Mouse (Mus musculus) midbrain, postnatal 0 days (tissue): ENCODE results near the gene Ccp110. TPM values are rescaled to one million over a fixed set of nuclear protein-coding genes. Genes with fewer than 3 reads are reported as not detected.

Experiments
- ATAC-seq: fragments of 200-750 bp; cut with Nextera tagmentation; 2 replicates; pipeline ENCODE4 v1.8.0; 2017; ENCODE audit warnings: moderate number of reproducible peaks, mild to moderate bottlenecking, moderate TSS enrichment, moderate library complexity; ENCODE audit not compliant: low FRiP score
- DNase-seq: peaks from one replicate; pipeline ENCODE4 v3.0.0-alpha.2; 2015; ENCODE audit warnings: low spot score
- H3K27ac ChIP-seq: fragments of 300-500 bp; sonication (generic); 2 replicates; pipeline ENCODE4 v1.5.1; 2014; ENCODE audit warnings: low read depth, mild to moderate bottlenecking, low read length, mixed read lengths
- H3K27me3 ChIP-seq: fragments of 300-500 bp; sonication (generic); 2 replicates; pipeline ENCODE4 v1.6.1; 2014; ENCODE audit warnings: low read length, control low read depth, mixed read lengths; ENCODE audit not compliant: insufficient read depth
- H3K36me3 ChIP-seq: fragments of 300-500 bp; sonication (generic); 2 replicates; pipeline ENCODE4 v1.6.1; 2014; ENCODE audit warnings: low read length, control low read depth, mixed read lengths; ENCODE audit not compliant: insufficient read depth
- H3K4me1 ChIP-seq: fragments of 300-500 bp; sonication (generic); 2 replicates; pipeline ENCODE4 v1.6.1; 2014; ENCODE audit warnings: mild to moderate bottlenecking, control low read depth, antibody characterized with exemption, low read length, mixed read lengths; ENCODE audit not compliant: insufficient read depth
- H3K4me2 ChIP-seq: fragments of 300-500 bp; sonication (generic); 2 replicates; pipeline ENCODE4 v1.6.1; 2014; ENCODE audit warnings: low read depth, mild to moderate bottlenecking, low read length, mixed read lengths; ENCODE audit not compliant: poor library complexity, severe bottlenecking
- H3K4me3 ChIP-seq: fragments of 300-500 bp; sonication (generic); 2 replicates; pipeline ENCODE4 v1.5.1; 2014; ENCODE audit warnings: low read depth, mild to moderate bottlenecking, low read length, moderate library complexity
- H3K9ac ChIP-seq: fragments of 300-500 bp; sonication (generic); replicated peaks from 2 replicates; pipeline ENCODE4 v1.6.1; 2014; ENCODE audit warnings: mild to moderate bottlenecking, low read length, moderate library complexity, mixed read lengths; ENCODE audit not compliant: poor library complexity, severe bottlenecking
- H3K9me3 ChIP-seq: fragments of 300-500 bp; sonication (generic); 2 replicates; pipeline ENCODE4 v1.6.1; 2016; ENCODE audit warnings: low read length, control low read depth
- CTCF ChIP-seq: IDR thresholded peaks from 2 replicates; pipeline ENCODE4 v1.5.1; 2016; ENCODE audit warnings: antibody characterized with exemption, mild to moderate bottlenecking
- whole genome bisulfite sequencing: fragments of 180-500 bp; shearing (Covaris S2); extraction: QIAGEN DNeasy Blood & Tissue Kit; methylation state at CpG from one replicate; pipeline ENCODE4 v1.1.7; 2014; 5-methylcytosine and 5-hydroxymethylcytosine counted together
- polyA plus RNA-seq: library from polyadenylated mRNA; unstranded; fragments of >200 nt; fragmentation: Nextera tagmentation; extraction: Ambion mirVana; gene quantifications from 2 replicates; pipeline ENCODE4 v1.2.1, GENCODE M21; 2015
- total RNA-seq: library from RNA; depleted of rRNA; stranded (reverse); fragments of >200 nt; gene quantifications from 2 replicates; pipeline ENCODE4 v1.2.3, GENCODE M21; 2014

The Ccp110 gene
- total and polyA plus RNA-seq, 2 experiments from 2014 or later = 17.4 to 24.2 TPM

DNA sequence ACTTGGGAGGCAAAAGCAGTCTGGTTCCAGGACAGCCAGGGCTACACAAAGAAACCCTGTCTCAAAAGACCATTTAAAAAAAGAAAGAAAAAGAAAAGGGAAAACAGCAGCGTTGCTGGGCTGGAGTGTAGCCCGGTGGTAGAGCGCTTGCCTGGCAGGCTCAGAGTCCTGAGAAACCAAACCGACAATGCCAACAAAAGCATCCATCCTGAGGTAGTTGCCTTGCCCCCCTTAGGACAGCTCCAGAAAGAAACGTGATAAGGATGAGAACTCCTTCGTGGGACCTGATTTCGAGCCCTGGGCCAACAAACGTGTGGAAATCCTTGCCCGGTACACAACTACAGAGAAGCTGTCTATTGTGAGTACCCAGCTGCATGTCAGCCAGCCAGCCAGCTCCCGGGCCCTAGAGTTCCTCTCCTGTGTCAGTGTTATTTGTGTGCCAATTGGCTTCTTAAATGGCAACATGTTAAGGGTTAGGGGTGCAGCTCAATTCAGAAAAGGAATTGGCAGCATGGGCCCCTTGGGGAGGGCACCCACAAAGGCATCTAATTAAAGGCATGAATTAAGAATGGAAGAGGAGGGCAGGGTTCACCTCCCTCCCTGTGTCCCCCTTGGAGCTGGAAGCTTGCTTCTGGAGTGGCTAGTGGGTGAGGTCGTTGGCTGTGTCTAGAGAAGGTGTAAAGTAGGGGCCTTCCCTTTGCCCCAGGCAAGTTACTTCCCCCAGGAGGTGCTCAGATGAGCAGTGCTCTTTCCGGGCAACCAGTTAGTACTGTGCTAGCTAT is 35.7 kb downstream of the Ccp110 start:
- no peak overlapping the region for H3K4me3 ChIP-seq
- no peak overlapping the region for H3K9ac ChIP-seq
- H3K27ac ChIP-seq = no peak overlapping the region
- no peak overlapping the region for H3K4me2 ChIP-seq
- peaks cover 65% of the 10 kb centered on the region for H3K36me3 ChIP-seq
- no peak for TF ChIP-seq CTCF
- no peaks in the 10 kb centered on the region for H3K4me1 ChIP-seq
- peak; percentile 75 for DNase-seq
- no peaks in the 10 kb centered on the region for H3K27me3 ChIP-seq
- no peaks in the 10 kb centered on the region for H3K9me3 ChIP-seq
- ATAC-seq = peak; percentile 74
- 80% methylated on average over 12 of the region's 12 CpGs for WGBS

DNA sequence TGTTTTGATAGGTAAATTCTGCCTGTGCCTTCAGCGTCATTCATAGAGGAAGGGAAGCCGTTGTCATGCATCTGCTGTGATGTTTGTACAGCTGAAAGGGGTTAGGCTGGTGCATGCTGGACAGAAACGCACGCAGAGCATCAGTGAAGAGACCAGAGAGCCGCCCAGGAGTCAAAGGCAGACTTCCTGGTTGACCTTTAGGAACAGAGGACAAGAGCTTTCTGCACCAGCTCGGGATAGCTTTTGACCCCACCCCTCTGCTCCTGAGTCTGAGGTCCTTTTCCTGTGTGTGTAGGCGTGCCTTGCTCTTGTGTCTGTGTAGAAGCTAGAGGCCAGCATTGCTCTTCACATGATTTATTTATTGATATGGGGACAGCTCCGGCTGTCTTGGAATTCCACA is 37.4 kb downstream of the Ccp110 start:
- no peak overlapping the region for H3K9ac ChIP-seq
- H3K27ac ChIP-seq = no peak overlapping the region
- H3K27me3 ChIP-seq = no peaks in the 10 kb centered on the region
- H3K4me1 ChIP-seq = no peaks in the 10 kb centered on the region
- no peak overlapping the region for H3K4me3 ChIP-seq
- H3K36me3 ChIP-seq = peaks cover 71% of the 10 kb centered on the region
- WGBS = 85% methylated on average over 8 of the region's 8 CpGs
- H3K9me3 ChIP-seq = no peaks in the 10 kb centered on the region
- H3K4me2 ChIP-seq = no peak overlapping the region
- no peak for ATAC-seq
- DNase-seq = no peak
- TF ChIP-seq CTCF = no peak

DNA sequence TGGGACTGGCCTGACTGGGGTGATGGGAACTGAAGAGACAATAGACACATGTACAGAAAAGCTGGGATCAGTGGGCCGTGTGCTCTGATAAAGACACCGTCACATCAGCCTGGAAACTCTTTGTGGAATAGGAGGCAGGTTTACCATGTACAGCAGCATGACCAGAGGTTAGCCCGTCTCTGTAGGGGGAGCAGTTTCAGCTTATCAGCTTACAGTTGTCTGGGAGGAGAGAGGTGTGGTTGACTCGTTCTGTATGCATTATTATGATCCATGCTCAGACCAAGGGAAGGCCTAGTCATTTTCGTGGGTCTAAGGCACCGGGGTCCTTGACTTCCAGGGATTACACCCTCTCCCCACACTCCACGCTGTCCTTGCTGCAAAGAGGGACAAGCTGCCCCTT is 39.3 kb downstream of the Ccp110 start:
- Histone ChIP-seq H3K4me1 (no peaks in the 10 kb centered on the region), H3K27ac (no peak overlapping the region), H3K4me2 (no peak overlapping the region), H3K4me3 (no peak overlapping the region), H3K36me3 (peaks cover 69% of the 10 kb centered on the region), H3K27me3 (no peaks in the 10 kb centered on the region), H3K9ac (no peak overlapping the region), H3K9me3 (no peaks in the 10 kb centered on the region)
- DNase-seq = no peak
- ATAC-seq = no peak
- 91% methylated on average over 7 of the region's 7 CpGs for WGBS
- TF ChIP-seq CTCF = no peak

DNA sequence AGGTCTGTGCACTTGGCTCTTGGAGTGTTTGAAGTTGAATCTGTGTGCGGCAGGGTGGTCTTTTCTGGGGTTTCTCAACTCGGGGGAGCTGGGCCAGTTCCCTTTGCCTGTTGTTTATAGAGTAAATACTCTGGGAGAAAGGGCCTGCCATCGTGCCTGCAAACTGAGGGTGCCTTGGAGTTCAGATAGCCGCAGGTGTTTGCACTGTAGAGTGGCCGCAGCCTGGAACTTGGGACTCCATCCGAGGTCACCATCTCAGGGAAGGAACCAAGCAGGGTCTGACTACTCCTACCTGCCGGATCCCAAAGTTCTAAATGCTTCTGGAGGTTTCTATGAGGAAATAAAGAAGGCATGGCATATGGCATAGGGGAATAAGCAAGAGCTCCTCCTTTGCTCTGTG is 43.4 kb downstream of the Ccp110 start:
- ATAC-seq (no peak), DNase-seq (no peak)
- H3K4me1 ChIP-seq = no peaks in the 10 kb centered on the region
- H3K4me3 ChIP-seq = no peak overlapping the region
- no peak overlapping the region for H3K27ac ChIP-seq
- H3K4me2 ChIP-seq = no peak overlapping the region
- TF ChIP-seq CTCF = no peak
- no peaks in the 10 kb centered on the region for H3K9me3 ChIP-seq
- H3K27me3 ChIP-seq = no peaks in the 10 kb centered on the region
- no peak overlapping the region for H3K9ac ChIP-seq
- peaks cover 60% of the 10 kb centered on the region for H3K36me3 ChIP-seq
- WGBS = 84% methylated on average over 7 of the region's 7 CpGs

DNA sequence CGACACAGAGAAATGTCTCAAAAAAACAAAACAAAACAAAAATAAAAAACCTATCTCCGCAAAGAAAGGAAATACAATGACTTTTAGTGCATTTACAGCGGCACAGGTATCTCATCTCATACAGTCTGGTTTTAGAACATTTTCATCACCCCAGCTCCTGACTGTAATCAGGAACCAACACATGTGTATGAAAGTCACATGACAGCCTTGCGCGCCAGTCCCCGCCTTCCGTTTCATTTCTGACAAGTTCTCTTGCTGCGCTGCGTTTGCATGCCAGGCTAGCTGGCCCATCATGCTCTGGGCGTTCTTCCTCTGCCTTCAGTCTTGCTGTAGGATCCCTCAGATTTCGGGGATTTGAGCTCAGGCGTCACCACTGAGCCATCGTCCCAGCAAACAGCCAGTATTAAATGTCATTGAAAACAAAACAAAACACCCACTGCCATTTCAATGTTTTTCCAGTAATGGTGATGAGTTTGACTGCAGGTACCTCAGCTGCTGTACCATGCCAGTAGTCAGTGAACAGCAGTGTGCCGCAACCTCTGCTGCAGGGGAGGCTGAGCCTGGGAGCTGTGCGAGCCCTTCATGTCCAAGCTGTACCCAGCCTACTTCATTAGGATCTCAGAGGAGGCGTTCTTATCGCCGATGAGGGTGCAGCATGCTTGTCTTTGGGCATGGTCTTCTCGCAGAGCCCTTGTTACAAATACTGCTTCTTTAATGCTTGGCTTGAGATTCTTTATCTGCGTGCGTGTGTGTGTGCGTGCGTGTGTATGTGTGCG is 44.3 kb downstream of the Ccp110 start:
- TF ChIP-seq CTCF = no peak
- peaks cover 60% of the 10 kb centered on the region for H3K36me3 ChIP-seq
- no peak for ATAC-seq
- 96% methylated on average over 24 of the region's 24 CpGs for WGBS
- DNase-seq = no peak
- H3K9ac ChIP-seq = no peak overlapping the region
- H3K4me3 ChIP-seq = no peak overlapping the region
- no peaks in the 10 kb centered on the region for H3K4me1 ChIP-seq
- no peaks in the 10 kb centered on the region for H3K27me3 ChIP-seq
- no peak overlapping the region for H3K27ac ChIP-seq
- H3K9me3 ChIP-seq = no peaks in the 10 kb centered on the region
- H3K4me2 ChIP-seq = no peak overlapping the region

DNA sequence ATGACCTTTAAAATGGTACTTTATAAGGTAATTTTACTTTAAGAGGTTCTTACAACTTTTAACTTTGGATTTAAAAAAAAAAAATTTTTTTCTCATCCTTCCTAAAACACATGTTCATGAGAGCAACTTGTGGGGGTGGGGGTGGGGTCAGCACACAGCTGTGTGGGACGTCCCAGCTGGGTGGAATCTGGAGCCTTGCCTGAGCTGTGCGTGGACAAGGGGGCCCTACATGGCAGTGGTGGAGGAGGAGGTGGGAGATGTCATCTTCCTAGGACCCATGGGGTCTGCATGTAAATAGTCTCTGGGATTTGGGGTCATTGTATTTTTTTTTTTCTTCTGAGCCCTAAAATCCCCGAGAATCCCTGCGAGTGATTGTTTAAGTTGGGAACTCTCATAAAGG is 46.0 kb downstream of the Ccp110 start:
- no peak overlapping the region for H3K4me3 ChIP-seq
- H3K27ac ChIP-seq = no peak overlapping the region
- no peaks in the 10 kb centered on the region for H3K27me3 ChIP-seq
- peak overlapping the region; percentile 36; the same call in 1 of the 2 replicates for H3K9ac ChIP-seq
- H3K36me3 ChIP-seq = peaks cover 56% of the 10 kb centered on the region
- ATAC-seq (no peak), DNase-seq (no peak)
- TF ChIP-seq CTCF = no peak
- WGBS = 57% methylated on average over 4 of the region's 4 CpGs
- no peak overlapping the region for H3K4me2 ChIP-seq
- H3K4me1 ChIP-seq = no peaks in the 10 kb centered on the region
- no peaks in the 10 kb centered on the region for H3K9me3 ChIP-seq
